Mouse (Mus musculus): ENCODE data around the gene Ssxb6. TPM values are rescaled to one million over a fixed set of nuclear protein-coding genes. Genes with fewer than 3 reads are reported as not detected.
"Not testable (repeated sequence)": the region's sequence is repeated elsewhere in the genome, so short reads cannot be mapped to it uniquely, and the experiment has no call there.

Gene Ssxb6
- polyA plus RNA-seq (2017; shearing (Covaris generic)): not detected

GRCm38 (mm10) chrX:8548155-8548554 lies at the start of gene Ssxb6:
Gene Ssxb6 (minus strand): TSS chrX:8548255.
- not testable (repeated sequence) for ATAC-seq

GRCm38 (mm10) chrX:8591716-8592115 lies 43.7 kb upstream of the Ssxb6 start, which contains the start of gene Ssxb3:
Gene Ssxb3 (minus strand): TSS chrX:8591816.
- ATAC-seq: not testable (repeated sequence)

GRCm38 (mm10) chrX:8524854-8525253 lies 23.2 kb downstream of the Ssxb6 start, which contains the start of gene Gm14459:
Gene Gm14459 (minus strand): TSS chrX:8524954.
- ATAC-seq: no peak

Other genes with a start within 250 kb of the Ssxb6 start
- not detected for gene Ssxb10, start 220.8 kb downstream of the Ssxb6 start, polyA plus RNA-seq (2017; shearing (Covaris generic))
- not detected for gene Ssxb9, start 181.3 kb downstream of the Ssxb6 start, polyA plus RNA-seq (2017; shearing (Covaris generic))
- not detected for gene Ssxb1, start 134.9 kb downstream of the Ssxb6 start, polyA plus RNA-seq (2017; shearing (Covaris generic))
- not detected for gene Ssxb2, start 86.5 kb downstream of the Ssxb6 start, polyA plus RNA-seq (2017; shearing (Covaris generic))
- not detected for gene Gm14459, start 23.3 kb downstream of the Ssxb6 start, polyA plus RNA-seq (2017; shearing (Covaris generic))
- not detected for gene Ssxb3, start 43.6 kb upstream of the Ssxb6 start, polyA plus RNA-seq (2017; shearing (Covaris generic))
- not detected for gene Ssxb8, start 142.6 kb upstream of the Ssxb6 start, polyA plus RNA-seq (2017; shearing (Covaris generic))
- gene Ssx9, start 200.2 kb upstream of the Ssxb6 start, polyA plus RNA-seq (2017; shearing (Covaris generic)): not detected

Data from inflammation-experienced regulatory T-cells, adult 6 months (primary cell).